Mouse (Mus musculus) limb, embryonic 14.5 days (tissue): Measurements from ENCODE around the gene Sdccag8. TPM values are rescaled to one million over a fixed set of nuclear protein-coding genes. Genes with fewer than 3 reads are reported as not detected.

Experiments
- ATAC-seq: fragments of 200-750 bp; cut with Nextera tagmentation; 2 replicates; pipeline ENCODE4 v1.8.0; 2017; ENCODE audit warnings: low read depth, moderate number of reproducible peaks, moderate TSS enrichment; ENCODE audit not compliant: low FRiP score
- DNase-seq: peaks from one replicate; pipeline ENCODE4 v3.0.0-alpha.2; 2015; ENCODE audit warnings: low spot score
- H3K27ac ChIP-seq: fragments of 300-500 bp; sonication (generic); replicated peaks from 2 replicates; pipeline ENCODE4 v1.5.1; 2014; ENCODE audit warnings: low read depth, mild to moderate bottlenecking, low read length, moderate library complexity, mixed read lengths
- H3K27me3 ChIP-seq: fragments of 300-500 bp; sonication (generic); 2 replicates; pipeline ENCODE4 v1.6.1; 2014; ENCODE audit warnings: low read length, mixed read lengths; ENCODE audit not compliant: control insufficient read depth, insufficient read depth
- H3K36me3 ChIP-seq: fragments of 300-500 bp; sonication (generic); 2 replicates; pipeline ENCODE4 v1.6.1; 2014; ENCODE audit warnings: mild to moderate bottlenecking, low read length, moderate library complexity, mixed read lengths; ENCODE audit not compliant: control insufficient read depth, insufficient read depth
- H3K4me1 ChIP-seq: fragments of 300-500 bp; sonication (generic); 2 replicates; pipeline ENCODE4 v1.6.1; 2014; ENCODE audit warnings: antibody characterized with exemption, low read length, mixed read lengths; ENCODE audit not compliant: control insufficient read depth, insufficient read depth
- H3K4me2 ChIP-seq: fragments of 300-500 bp; sonication (generic); replicated peaks from 2 replicates; pipeline ENCODE4 v1.6.1; 2014; ENCODE audit warnings: low read depth, mild to moderate bottlenecking, low read length, moderate library complexity; ENCODE audit not compliant: severe bottlenecking
- H3K4me3 ChIP-seq: fragments of 300-500 bp; sonication (generic); replicated peaks from 2 replicates; pipeline ENCODE4 v1.5.1; 2014; ENCODE audit warnings: low read length
- H3K9ac ChIP-seq: fragments of 300-500 bp; sonication (generic); 2 replicates; pipeline ENCODE4 v1.6.1; 2014; ENCODE audit warnings: mild to moderate bottlenecking, low read depth, low read length, moderate library complexity; ENCODE audit not compliant: severe bottlenecking
- H3K9me3 ChIP-seq: fragments of 300-500 bp; sonication (generic); 2 replicates; pipeline ENCODE4 v1.6.1; 2016; ENCODE audit warnings: low read length; ENCODE audit not compliant: control insufficient read depth
- POLR2A ChIP-seq: fragments of 200-500 bp; IDR thresholded peaks from 2 replicates; pipeline ENCODE4 v1.8.0; 2012; ENCODE audit warnings: inconsistent platforms, mild to moderate bottlenecking, moderate library complexity, borderline replicate concordance; ENCODE audit not compliant: insufficient read depth, insufficient read length; ENCODE audit errors: extremely low read depth
- whole genome bisulfite sequencing: fragments of 180-500 bp; shearing (Covaris S2); extraction: QIAGEN DNeasy Blood & Tissue Kit; methylation state at CpG from one replicate; pipeline ENCODE4 v1.1.7; 2014; 5-methylcytosine and 5-hydroxymethylcytosine counted together
- polyA plus RNA-seq, 2 experiments: library from polyadenylated mRNA; depleted of rRNA in 1 of 2; stranded (reverse) in 1 of 2; unstranded in 1 of 2; fragments of >200 nt; fragmentation: Nextera tagmentation in 1 of 2; extraction: Ambion mirVana in 1 of 2; gene quantifications; 2 replicates each; pipeline versions ENCODE4 v1.2.1 to v1.2.3; 2012 to 2014

The Sdccag8 gene
- polyA plus RNA-seq, 2 experiments: 8.5 to 15.8 TPM

- ATAC-seq: peak; percentile 91
- H3K27me3 ChIP-seq: no peaks in the 10 kb centered on the region
- H3K27ac ChIP-seq: peak within 1 kb of the TSS; percentile 97
- peak within 1 kb of the TSS; percentile 96 for H3K9ac ChIP-seq
- peak; percentile 97 for DNase-seq
- H3K36me3 ChIP-seq: no peaks in the 10 kb centered on the region
- peaks cover 22% of the 10 kb centered on the region for H3K4me1 ChIP-seq
- H3K4me3 ChIP-seq: peak within 1 kb of the TSS; percentile 84
- H3K9me3 ChIP-seq: no peaks in the 10 kb centered on the region
- peak; percentile 60; the same call in 1 of the 2 replicates for TF ChIP-seq POLR2A
- WGBS: 0% methylated on average over 25 of the region's 28 CpGs
- peak within 1 kb of the TSS; percentile 72 for H3K4me2 ChIP-seq
These were observed 432 bp upstream of the Sdccag8 start, which contains the start of gene Cep170 for GRCm38 (mm10) chr1:176814036-176814420. Gene Cep170 (minus strand): TSS chr1:176814067.

GRCm38 (mm10) chr1:176816728-176817127 lies 2.3 kb downstream of the Sdccag8 start:
- Histone ChIP-seq H3K4me2 (no peak overlapping the region), H3K36me3 (no peaks in the 10 kb centered on the region), H3K4me3 (no peak overlapping the region), H3K9ac (no peak overlapping the region), H3K4me1 (peaks cover 6% of the 10 kb centered on the region), H3K9me3 (no peaks in the 10 kb centered on the region), H3K27me3 (no peaks in the 10 kb centered on the region), H3K27ac (no peak overlapping the region)
- ATAC-seq: no peak
- TF ChIP-seq POLR2A: no peak
- 87% methylated on average over 4 of the region's 4 CpGs for WGBS
- no peak for DNase-seq

- no peak for ATAC-seq
- Histone ChIP-seq H3K9ac (no peak overlapping the region), H3K9me3 (no peaks in the 10 kb centered on the region), H3K27ac (no peak overlapping the region), H3K4me2 (no peak overlapping the region), H3K27me3 (no peaks in the 10 kb centered on the region), H3K4me3 (no peak overlapping the region), H3K36me3 (no peaks in the 10 kb centered on the region), H3K4me1 (no peaks in the 10 kb centered on the region)
- TF ChIP-seq POLR2A: no peak
- no peak for DNase-seq
- WGBS: 71% methylated on average over 2 of the region's 2 CpGs
These were observed 3.7 kb downstream of the Sdccag8 start for GRCm38 (mm10) chr1:176818147-176818546.

- H3K4me3 ChIP-seq: no peak overlapping the region
- DNase-seq (no peak), ATAC-seq (no peak)
- no peaks in the 10 kb centered on the region for H3K27me3 ChIP-seq
- no peak overlapping the region for H3K9ac ChIP-seq
- no peaks in the 10 kb centered on the region for H3K36me3 ChIP-seq
- H3K4me1 ChIP-seq: no peaks in the 10 kb centered on the region
- H3K27ac ChIP-seq: no peak overlapping the region
- no peak for TF ChIP-seq POLR2A
- H3K9me3 ChIP-seq: no peaks in the 10 kb centered on the region
- H3K4me2 ChIP-seq: no peak overlapping the region
- 64% methylated on average over 6 of the region's 6 CpGs for WGBS
These were observed 4.3 kb downstream of the Sdccag8 start for GRCm38 (mm10) chr1:176818763-176819162.

GRCm38 (mm10) chr1:176821929-176822328 lies 7.5 kb downstream of the Sdccag8 start:
- Histone ChIP-seq H3K36me3 (no peaks in the 10 kb centered on the region), H3K9me3 (no peaks in the 10 kb centered on the region), H3K27ac (no peak overlapping the region), H3K27me3 (no peaks in the 10 kb centered on the region), H3K4me3 (no peak overlapping the region), H3K4me2 (no peak overlapping the region), H3K4me1 (no peaks in the 10 kb centered on the region), H3K9ac (no peak overlapping the region)
- ATAC-seq (no peak), DNase-seq (no peak)
- no peak for TF ChIP-seq POLR2A
- 28% methylated on average over 1 of the region's 1 CpGs for WGBS

- TF ChIP-seq POLR2A: no peak
- H3K27me3 ChIP-seq: no peaks in the 10 kb centered on the region
- 82% methylated on average over 4 of the region's 4 CpGs for WGBS
- no peak overlapping the region for H3K9ac ChIP-seq
- DNase-seq (no peak), ATAC-seq (no peak)
- H3K27ac ChIP-seq: no peak overlapping the region
- no peak overlapping the region for H3K4me3 ChIP-seq
- H3K9me3 ChIP-seq: no peaks in the 10 kb centered on the region
- H3K4me1 ChIP-seq: no peaks in the 10 kb centered on the region
- H3K36me3 ChIP-seq: no peaks in the 10 kb centered on the region
- H3K4me2 ChIP-seq: no peak overlapping the region
These were observed 8.5 kb downstream of the Sdccag8 start for GRCm38 (mm10) chr1:176822949-176823348.
